Mouse (Mus musculus): ENCODE measurements around the gene Zic2. TPM values are rescaled to one million over a fixed set of nuclear protein-coding genes. Genes with fewer than 3 reads are reported as not detected.

Gene Zic2
- polyA plus RNA-seq, 2 experiments = 0.03 TPM; not detected in 1

GRCm38 (mm10) chr14:122487366-122487765, 12.1 kb downstream of the Zic2 start:
- TF ChIP-seq CTCF (IDR thresholded peaks at IDR 0.05; ENCODE audit: low read depth) (no peak), EP300 (IDR thresholded peaks at IDR 0.05; ENCODE audit: low read depth) (no peak)
- Histone ChIP-seq H3K27me3 (ENCODE audit: control insufficient read depth, insufficient read depth, low read length) (peaks cover 85% of the 10 kb centered on the region), H3K27ac (no peak overlapping the region), H3K4me3 (ENCODE audit: insufficient read depth in 1 of 2, low read depth in 2 of 2, low read length in 2 of 2) (no peak overlapping the region), H3K36me3 (replicated peaks; ENCODE audit: control insufficient read depth, insufficient read depth, low read depth) (no peaks in the 10 kb centered on the region), H3K9me3 (ENCODE audit: control insufficient read depth, low read length) (no peaks in the 10 kb centered on the region), H3K9ac (replicated peaks) (no peak overlapping the region), H3K4me1 (replicated peaks; ENCODE audit: control insufficient read depth in 2 of 2, insufficient read depth in 2 of 2, low read length in 1 of 2) (no peaks in the 10 kb centered on the region), H3K4me2 (ENCODE audit: low read depth) (no peak overlapping the region)
- no peak for ATAC-seq (ENCODE audit: insufficient read depth)
- 5% methylated on average over 5 of the region's 5 CpGs for WGBS (ENCODE audit: insufficient replicate concordance)
- no peak for DNase-seq (ENCODE audit: low read depth in 3 of 3, low spot score in 3 of 3)

GRCm38 (mm10) chr14:122489041-122489440, 13.8 kb downstream of the Zic2 start:
- TF ChIP-seq EP300 (IDR thresholded peaks at IDR 0.05; ENCODE audit: low read depth) (no peak), CTCF (IDR thresholded peaks at IDR 0.05; ENCODE audit: low read depth) (no peak)
- Histone ChIP-seq H3K9me3 (ENCODE audit: control insufficient read depth, low read length) (no peaks in the 10 kb centered on the region), H3K36me3 (replicated peaks; ENCODE audit: control insufficient read depth, insufficient read depth, low read depth) (no peaks in the 10 kb centered on the region), H3K4me3 (ENCODE audit: insufficient read depth in 1 of 2, low read depth in 2 of 2, low read length in 2 of 2) (no peak overlapping the region), H3K9ac (replicated peaks) (no peak overlapping the region), H3K27ac (no peak overlapping the region), H3K27me3 (ENCODE audit: control insufficient read depth, insufficient read depth, low read length) (peaks cover 73% of the 10 kb centered on the region), H3K4me1 (replicated peaks; ENCODE audit: control insufficient read depth in 2 of 2, insufficient read depth in 2 of 2, low read length in 1 of 2) (no peaks in the 10 kb centered on the region), H3K4me2 (ENCODE audit: low read depth) (no peak overlapping the region)
- WGBS (ENCODE audit: insufficient replicate concordance) = 2% methylated on average over 5 of the region's 5 CpGs
- DNase-seq (ENCODE audit: low read depth in 3 of 3, low spot score in 3 of 3) (no peak), ATAC-seq (ENCODE audit: insufficient read depth) (no peak)

- ATAC-seq (ENCODE audit: insufficient read depth) (no peak), DNase-seq (ENCODE audit: low read depth in 3 of 3, low spot score in 3 of 3) (no peak)
These were observed 14.6 kb downstream of the Zic2 start for GRCm38 (mm10) chr14:122489686-122490414.

GRCm38 (mm10) chr14:122490441-122491328, 15.4 kb downstream of the Zic2 start, which contains the start of gene Gm10837:
Gene Gm10837, plus strand, starts transcription at chr14:122490586.
- ATAC-seq (ENCODE audit: insufficient read depth) = no peak

More at GRCm38 (mm10) chr14:122489686-122490414, 14.6 kb downstream of the Zic2 start:
- Histone ChIP-seq H3K4me1 (replicated peaks; ENCODE audit: control insufficient read depth in 2 of 2, insufficient read depth in 2 of 2, low read length in 1 of 2) (no peaks in the 10 kb centered on the region), H3K9me3 (ENCODE audit: control insufficient read depth, low read length) (no peaks in the 10 kb centered on the region), H3K27ac (no peak overlapping the region), H3K27me3 (ENCODE audit: control insufficient read depth, insufficient read depth, low read length) (peaks cover 65% of the 10 kb centered on the region), H3K4me2 (ENCODE audit: low read depth) (no peak overlapping the region), H3K36me3 (replicated peaks; ENCODE audit: control insufficient read depth, insufficient read depth, low read depth) (no peaks in the 10 kb centered on the region), H3K4me3 (ENCODE audit: insufficient read depth in 1 of 2, low read depth in 2 of 2, low read length in 2 of 2) (no peak overlapping the region), H3K9ac (replicated peaks) (no peak overlapping the region)
- WGBS (ENCODE audit: insufficient replicate concordance) = 6% methylated on average over 12 of the region's 12 CpGs
- TF ChIP-seq EP300 (IDR thresholded peaks at IDR 0.05; ENCODE audit: low read depth) (no peak), CTCF (IDR thresholded peaks at IDR 0.05; ENCODE audit: low read depth) (no peak)

GRCm38 (mm10) chr14:122491521-122491920, 16.3 kb downstream of the Zic2 start:
- H3K4me3 ChIP-seq (ENCODE audit: insufficient read depth in 1 of 2, low read depth in 2 of 2, low read length in 2 of 2) = no peak overlapping the region
- H3K27me3 ChIP-seq (ENCODE audit: control insufficient read depth, insufficient read depth, low read length) = peaks cover 49% of the 10 kb centered on the region
- no peak overlapping the region for H3K9ac ChIP-seq (replicated peaks)
- no peak overlapping the region for H3K4me2 ChIP-seq (ENCODE audit: low read depth)
- DNase-seq (ENCODE audit: low read depth in 3 of 3, low spot score in 3 of 3) = no peak
- no peaks in the 10 kb centered on the region for H3K9me3 ChIP-seq (ENCODE audit: control insufficient read depth, low read length)
- H3K36me3 ChIP-seq (replicated peaks; ENCODE audit: control insufficient read depth, insufficient read depth, low read depth) = no peaks in the 10 kb centered on the region
- H3K27ac ChIP-seq = no peak overlapping the region
- TF ChIP-seq CTCF (IDR thresholded peaks at IDR 0.05; ENCODE audit: low read depth) (no peak), EP300 (IDR thresholded peaks at IDR 0.05; ENCODE audit: low read depth) (no peak)
- 59% methylated on average over 6 of the region's 6 CpGs for WGBS (ENCODE audit: insufficient replicate concordance)
- H3K4me1 ChIP-seq (replicated peaks; ENCODE audit: control insufficient read depth in 2 of 2, insufficient read depth in 2 of 2, low read length in 1 of 2) = no peaks in the 10 kb centered on the region
- ATAC-seq (ENCODE audit: insufficient read depth) = no peak

More at GRCm38 (mm10) chr14:122490441-122491328, 15.4 kb downstream of the Zic2 start, which contains the start of gene Gm10837:
- no peaks in the 10 kb centered on the region for H3K4me1 ChIP-seq (replicated peaks; ENCODE audit: control insufficient read depth in 2 of 2, insufficient read depth in 2 of 2, low read length in 1 of 2)
- H3K9ac ChIP-seq (replicated peaks) = no peak within 1 kb of the TSS
- no peak for TF ChIP-seq CTCF (IDR thresholded peaks at IDR 0.05; ENCODE audit: low read depth)
- no peak for TF ChIP-seq EP300 (IDR thresholded peaks at IDR 0.05; ENCODE audit: low read depth)
- peaks cover 57% of the 10 kb centered on the region for H3K27me3 ChIP-seq (ENCODE audit: control insufficient read depth, insufficient read depth, low read length)
- H3K27ac ChIP-seq = no peak within 1 kb of the TSS
- no peak within 1 kb of the TSS; the same call in 1 of the 2 replicates for H3K4me2 ChIP-seq (ENCODE audit: low read depth)
- no peak within 1 kb of the TSS for H3K4me3 ChIP-seq (ENCODE audit: insufficient read depth in 1 of 2, low read depth in 2 of 2, low read length in 2 of 2)
- WGBS (ENCODE audit: insufficient replicate concordance) = 2% methylated on average over 51 of the region's 51 CpGs
- H3K36me3 ChIP-seq (replicated peaks; ENCODE audit: control insufficient read depth, insufficient read depth, low read depth) = no peaks in the 10 kb centered on the region
- DNase-seq (ENCODE audit: low read depth in 3 of 3, low spot score in 3 of 3) = no peak
- H3K9me3 ChIP-seq (ENCODE audit: control insufficient read depth, low read length) = no peaks in the 10 kb centered on the region

Data from liver, embryonic 14.5 days (tissue).